Mouse (Mus musculus): ENCODE results near the gene Fzd9.

GRCm38 (mm10) chr5:135248956-135249676 lies 1.9 kb downstream of the Fzd9 start:
- TF ChIP-seq POLR2A (IDR thresholded peaks at IDR 0.05; ENCODE audit: borderline replicate concordance, control insufficient read depth, low read depth, low read length) (no peak), CTCF (IDR thresholded peaks at IDR 0.05; ENCODE audit: control insufficient read depth, insufficient read depth, low read length) (no peak)
